ENCODE assay signal across 29 mouse cellular contexts in genomic region chr17:14635546-14636323, GRCm38 (mm10). TPM values are rescaled to one million over a fixed set of nuclear protein-coding genes. Genes with fewer than 3 reads are reported as not detected.
DNase-seq lines count a peak whose midpoint lies in the region; ATAC-seq and TF ChIP-seq lines count a peak whose summit lies in the region.
"Had no signal": no experiment of that assay in that cellular context is flagged by ENCODE, and none has a peak within 500 bp of the region (broad histone marks: within the 10 kb centered on the region; RNA-seq: fewer than 3 reads in every experiment).

No protein-coding gene starts in this region.

- no peak overlapping the region for H3K9ac ChIP-seq in lung, postnatal 0 days (replicated peaks; ENCODE audit: low read depth)
- H3K9ac ChIP-seq: embryonic facial prominence, embryonic 15.5 days; forebrain, embryonic 12.5 days; forebrain, embryonic 15.5 days; heart, embryonic 13.5 days; hindbrain, embryonic 14.5 days had no signal

- H3K4me1 ChIP-seq in lung, postnatal 0 days (ENCODE audit: insufficient read depth, low read depth, low read length), result no peaks in the 10 kb centered on the region; the same call in 1 of the 2 replicates
- H3K4me1 ChIP-seq: forebrain, embryonic 12.5 days; forebrain, embryonic 15.5 days; heart, embryonic 10.5 days had no signal

- TF ChIP-seq EP300 in lung, postnatal 0 days (IDR thresholded peaks at IDR 0.05), result no peak

- no peak overlapping the region for H3K4me2 ChIP-seq in lung, postnatal 0 days (replicated peaks; ENCODE audit: low read depth, low read length)
- H3K4me2 ChIP-seq: embryonic facial prominence, embryonic 15.5 days; forebrain, embryonic 12.5 days; forebrain, embryonic 15.5 days; heart, embryonic 13.5 days; hindbrain, embryonic 14.5 days had no signal

- ATAC-seq in lung, postnatal 0 days, result no peak; the same call in 1 of the 2 replicates
- ATAC-seq: forebrain, embryonic 15.5 days; hindbrain, postnatal 0 days; inflammation-experienced regulatory T-cells, adult 6 months; intestine, embryonic 16.5 days; Patski had no signal

- peak; percentile 51 for DNase-seq in heart, adult 11 months
- no peak for DNase-seq in heart, adult 9 months (ENCODE audit: low spot score in 2 of 2)
- peak; percentile 39 for DNase-seq in lung, postnatal 0 days (ENCODE audit: low spot score)
- no peak for DNase-seq in lung, postnatal 14 days
- peak; percentile 28 for DNase-seq in adipocyte (ENCODE audit: low spot score)
- DNase-seq in embryo, embryonic 10.5 days (ENCODE audit: low spot score), result no peak
- no peak for DNase-seq in urinary bladder, postnatal 14 days (ENCODE audit: low spot score)
- DNase-seq: adrenal gland, adult 2 months; adrenal gland, postnatal 14 days; cerebellum, adult 11 months; cerebellum, adult 2 months; cerebellum, adult 9-11 months; cerebellum, postnatal 25 days; embryo, embryonic 11 days; gastrocnemius, postnatal 10 days; heart, adult 18-20 months; heart, postnatal 14 days; heart, postnatal 4 days had no signal

- no peak overlapping the region for H3K27ac ChIP-seq in lung, postnatal 0 days (ENCODE audit: low read length)
- H3K27ac ChIP-seq: embryonic facial prominence, embryonic 15.5 days; forebrain, embryonic 12.5 days; forebrain, embryonic 15.5 days; heart, embryonic 10.5 days; heart, embryonic 13.5 days; hindbrain, embryonic 14.5 days; hindbrain, postnatal 0 days had no signal

- no peak overlapping the region for H3K4me3 ChIP-seq in lung, postnatal 0 days (ENCODE audit: low read depth, low read length)
- H3K4me3 ChIP-seq: embryonic facial prominence, embryonic 15.5 days; erythroblast, embryonic 14.5 days; forebrain, embryonic 12.5 days; forebrain, embryonic 15.5 days; heart, embryonic 10.5 days; heart, embryonic 13.5 days had no signal

- no peaks in the 10 kb centered on the region for H3K36me3 ChIP-seq in lung, postnatal 0 days (ENCODE audit: insufficient read depth, low read length)
- H3K36me3 ChIP-seq: embryonic facial prominence, embryonic 15.5 days; forebrain, embryonic 12.5 days; forebrain, embryonic 15.5 days; heart, embryonic 10.5 days; heart, embryonic 13.5 days had no signal

- no peak for TF ChIP-seq CTCF in lung, postnatal 0 days (IDR thresholded peaks at IDR 0.05)

- no peaks in the 10 kb centered on the region for H3K27me3 ChIP-seq in lung, postnatal 0 days (replicated peaks; ENCODE audit: insufficient read depth, low read length)
- H3K27me3 ChIP-seq: embryonic facial prominence, embryonic 15.5 days; forebrain, embryonic 12.5 days; forebrain, embryonic 15.5 days; heart, embryonic 13.5 days; Patski had no signal

- no peaks in the 10 kb centered on the region for H3K9me3 ChIP-seq in lung, postnatal 0 days (ENCODE audit: low read length)
- H3K9me3 ChIP-seq: embryonic facial prominence, embryonic 15.5 days; forebrain, embryonic 12.5 days; forebrain, embryonic 15.5 days; heart, embryonic 10.5 days; heart, embryonic 13.5 days had no signal

- 79% methylated on average over 8 of the region's 8 CpGs for WGBS in lung, postnatal 0 days

RNA-seq across cellular contexts. Expression of gene Thbs2, which starts 58.3 kb away (rescaled TPM):
- 5.1 and 5.4 TPM in 2 replicates for polyA plus RNA-seq in lung, postnatal 0 days (2015; fragmentation: Nextera tagmentation; extraction: Ambion mirVana)
- polyA plus RNA-seq: erythroblast, embryonic 14.5 days had no signal

Comparison
In these comparisons a context has a peak if more than half of its experiments do, and no peak if none do; other contexts are left out.
1. DNase-seq: peak in heart, adult 11 months (single experiment), lung, postnatal 0 days (single experiment) and adipocyte (single experiment); none in heart, adult 9 months (0 of 2), lung, postnatal 14 days (single experiment), embryo, embryonic 10.5 days (single experiment) and urinary bladder, postnatal 14 days (single experiment).